Mouse (Mus musculus) left cerebral cortex, postnatal 14 days (tissue): ENCODE measurements around the gene Tmem258. TPM values are rescaled to one million over a fixed set of nuclear protein-coding genes. Genes with fewer than 3 reads are reported as not detected.
"Not testable (repeated sequence)": the region's sequence is repeated elsewhere in the genome, so short reads cannot be mapped to it uniquely, and the experiment has no call there.

Experiments
- DNase-seq, 2 experiments: peaks; one replicate each; pipeline ENCODE4 v3.0.0; 2021 to 2022; ENCODE audit warnings: low spot score in 2 of 2, mixed read lengths in 1 of 2
- intact Hi-C: fragments of 180-260 bp; cut with DNase I; formaldehyde crosslinking; loops from one replicate; pipeline ENCODE4 v1.15.1; 2025
- long read RNA-seq, 2 experiments: library from polyadenylated mRNA; stranded (forward); transcript quantifications; one replicate each; pipeline ENCODE4 v2.0.0; 2021
- total RNA-seq, 2 experiments: library from RNA; stranded (reverse); gene quantifications; 2 replicates each; pipeline ENCODE4 v1.2.3; 2021

Tmem258 gene
- total RNA-seq = 10 to 100 TPM; 84.1 to 88.2 TPM
- long read RNA-seq, experiment 1, transcript Tmem258-201 (4 exons, 606 nt) = major isoform, 90 of 97 reads
- long read RNA-seq, experiment 1, partial matches to known transcripts = 4 of 97 reads
- long read RNA-seq, experiment 1, other reads (novel, unspliced or antisense) = 2 of 97 reads
- long read RNA-seq, experiment 2, transcript Tmem258-201 (4 exons, 606 nt) = major isoform, 85 of 90 reads
- long read RNA-seq, experiment 2, partial matches to known transcripts = 2 of 90 reads
- long read RNA-seq, experiment 2, other reads (novel, unspliced or antisense) = 3 of 90 reads

- intact Hi-C loops = no loop called here
These were observed at the start of gene Tmem258, which contains the start of gene Fen1 for GRCm38 (mm10) chr19:10203848-10204615. Gene Tmem258, plus strand, starts transcription at chr19:10204014. Gene Fen1, minus strand, starts transcription at chr19:10204169.

DNA sequence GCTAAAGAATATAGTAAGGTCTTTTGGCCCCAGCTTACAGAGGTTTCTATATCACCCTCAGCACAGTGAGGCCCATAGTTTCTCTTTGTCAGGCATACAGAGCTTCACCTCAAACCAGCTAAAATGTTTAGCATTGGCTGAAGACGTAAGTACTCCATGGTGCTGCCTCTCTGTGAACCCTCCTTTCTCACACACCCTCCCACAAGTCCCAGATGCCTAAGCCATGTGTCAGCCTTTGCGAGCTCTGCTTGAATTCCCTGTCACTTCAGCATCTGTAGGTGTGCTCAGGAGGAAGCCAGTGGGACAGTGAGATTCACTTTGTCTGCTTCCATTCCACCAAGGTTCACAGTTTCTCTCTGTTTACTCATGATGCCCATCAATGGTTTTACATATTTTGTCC lies 46.1 kb upstream of the Tmem258 start:
- intact Hi-C loops = no loop called here
- DNase-seq = no peak

More at GRCm38 (mm10) chr19:10203848-10204615, at the start of gene Tmem258, which contains the start of gene Fen1:
- DNase-seq = peak; percentile 90 to 92

GRCm38 (mm10) chr19:10163896-10164295 lies 39.9 kb upstream of the Tmem258 start:
- intact Hi-C loops = no loop called here
- no peak for DNase-seq

GRCm38 (mm10) chr19:10165928-10166327 lies 37.9 kb upstream of the Tmem258 start:
- DNase-seq, intact Hi-C loops: not testable (repeated sequence)

GRCm38 (mm10) chr19:10167112-10167511 lies 36.7 kb upstream of the Tmem258 start:
- no peak for DNase-seq
- intact Hi-C loops = no loop called here

DNA sequence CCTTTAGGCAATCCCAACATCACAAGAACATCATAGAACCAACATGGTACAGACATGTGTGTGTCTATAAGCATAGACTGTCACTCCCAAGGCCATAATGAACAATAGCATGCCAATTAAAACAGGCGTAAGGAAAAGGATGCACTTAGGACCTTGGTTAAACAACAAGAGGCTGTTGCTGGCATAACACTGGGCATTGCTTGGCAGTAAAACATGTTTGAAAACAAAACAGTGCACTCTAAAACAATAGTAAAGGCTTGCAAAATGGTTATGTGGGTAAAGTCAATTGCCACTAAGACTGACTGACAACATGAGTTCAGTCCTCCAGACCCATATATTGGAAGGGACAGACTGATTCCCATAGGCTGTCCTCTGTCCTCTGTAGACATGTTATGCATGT lies 35.9 kb upstream of the Tmem258 start:
- no peak for DNase-seq
- intact Hi-C loops = no loop called here

GRCm38 (mm10) chr19:10168441-10168840 lies 35.4 kb upstream of the Tmem258 start:
- intact Hi-C loops = no loop called here

DNA sequence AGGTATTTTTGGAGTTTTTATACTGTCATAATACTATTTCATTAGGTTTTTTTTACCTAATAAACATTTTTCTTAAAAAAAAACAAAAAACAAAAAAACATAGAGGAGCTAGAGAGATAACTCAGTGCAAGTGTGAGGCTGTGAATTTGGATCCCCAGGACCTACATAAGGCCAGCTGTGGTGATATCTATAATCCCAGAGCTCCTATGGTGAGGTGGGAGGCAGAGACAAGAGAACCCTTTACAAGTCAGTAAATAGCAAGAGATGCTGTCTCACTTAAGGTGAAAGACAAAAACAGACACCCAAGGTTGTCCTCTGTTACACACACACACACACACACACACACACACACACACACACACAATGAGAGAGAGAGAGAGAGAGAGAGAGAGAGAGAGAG lies 34.6 kb upstream of the Tmem258 start:
- intact Hi-C loops = no loop called here
- no peak for DNase-seq

More at GRCm38 (mm10) chr19:10168441-10168840, 35.4 kb upstream of the Tmem258 start:
- DNase-seq = no peak

DNA sequence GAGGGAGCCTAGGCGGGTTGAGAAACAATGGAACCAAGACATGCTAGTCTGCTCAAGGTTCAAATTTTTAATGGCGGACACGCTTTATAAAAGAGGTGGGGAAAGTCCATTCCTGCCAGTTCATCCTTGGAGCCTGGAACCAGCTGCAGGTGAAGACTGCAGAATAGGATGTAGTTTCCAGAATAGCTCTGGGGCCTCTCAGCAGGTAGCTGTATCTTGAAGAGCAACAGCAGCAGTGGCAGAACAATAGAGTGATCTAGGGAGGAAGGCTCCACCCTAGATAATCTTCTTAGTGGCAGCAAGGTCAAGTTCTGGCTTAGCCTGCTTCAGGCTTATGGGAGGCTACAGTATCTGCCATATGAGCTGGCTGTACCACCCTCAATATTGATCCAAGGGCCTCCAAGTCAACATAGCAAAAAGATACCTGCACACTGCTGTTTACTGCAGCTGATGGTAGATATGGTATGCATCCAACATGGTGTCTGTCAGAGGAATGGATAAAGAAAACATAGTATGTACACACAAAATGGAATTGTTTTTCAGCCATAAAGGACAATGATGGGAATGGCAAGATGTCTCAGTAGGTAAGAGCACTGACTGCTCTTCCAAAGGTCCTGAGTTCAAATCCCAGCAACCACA lies 34.0 kb upstream of the Tmem258 start:
- intact Hi-C loops, DNase-seq: not testable (repeated sequence)

DNA sequence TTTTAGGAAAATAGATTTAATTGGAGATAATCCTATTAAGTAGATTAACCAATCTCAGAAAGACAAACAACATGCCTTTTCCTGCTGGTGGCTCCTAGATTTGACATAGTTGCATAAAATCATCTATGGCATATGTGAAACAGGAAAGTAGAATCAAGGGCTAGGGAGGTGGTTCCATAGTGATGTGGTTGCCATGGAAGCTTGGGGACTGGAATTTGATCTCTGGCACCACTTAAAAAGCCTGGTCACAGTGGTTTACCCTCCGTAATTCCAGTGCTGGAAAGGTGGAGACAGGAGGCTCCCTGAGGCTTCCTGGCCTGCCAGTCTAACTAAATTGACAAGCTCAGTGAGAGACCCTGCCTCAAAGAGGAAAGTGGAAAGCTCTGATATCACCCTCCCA lies 33.3 kb upstream of the Tmem258 start:
- intact Hi-C loops = no loop called here
- DNase-seq = no peak

DNA sequence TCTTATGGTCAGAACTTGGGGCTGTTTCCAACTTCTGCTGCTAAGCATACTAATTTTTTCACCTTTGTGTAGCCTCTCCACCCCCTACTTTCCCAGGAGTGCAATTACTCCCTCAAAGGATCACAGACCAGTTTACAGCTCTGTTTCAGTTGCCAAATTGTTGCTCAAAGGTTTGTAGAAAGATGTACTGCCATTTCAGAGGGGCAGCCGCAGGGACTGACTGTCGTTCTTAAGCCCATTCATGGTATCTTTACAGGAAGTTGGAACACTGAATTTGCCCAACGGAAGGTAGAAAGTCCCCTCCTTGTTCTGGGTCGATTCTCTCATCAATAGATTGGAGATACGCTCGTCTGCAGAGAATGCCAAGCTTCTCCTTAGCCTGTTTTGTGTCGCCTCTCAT lies 32.5 kb upstream of the Tmem258 start:
- no peak for DNase-seq
- intact Hi-C loops = no loop called here

- DNase-seq = no peak
- intact Hi-C loops = no loop called here
These were observed 32.0 kb upstream of the Tmem258 start for GRCm38 (mm10) chr19:10171846-10172245.

GRCm38 (mm10) chr19:10173116-10173718 lies 30.6 kb upstream of the Tmem258 start:
- intact Hi-C loops = no loop called here
- no peak for DNase-seq

DNA sequence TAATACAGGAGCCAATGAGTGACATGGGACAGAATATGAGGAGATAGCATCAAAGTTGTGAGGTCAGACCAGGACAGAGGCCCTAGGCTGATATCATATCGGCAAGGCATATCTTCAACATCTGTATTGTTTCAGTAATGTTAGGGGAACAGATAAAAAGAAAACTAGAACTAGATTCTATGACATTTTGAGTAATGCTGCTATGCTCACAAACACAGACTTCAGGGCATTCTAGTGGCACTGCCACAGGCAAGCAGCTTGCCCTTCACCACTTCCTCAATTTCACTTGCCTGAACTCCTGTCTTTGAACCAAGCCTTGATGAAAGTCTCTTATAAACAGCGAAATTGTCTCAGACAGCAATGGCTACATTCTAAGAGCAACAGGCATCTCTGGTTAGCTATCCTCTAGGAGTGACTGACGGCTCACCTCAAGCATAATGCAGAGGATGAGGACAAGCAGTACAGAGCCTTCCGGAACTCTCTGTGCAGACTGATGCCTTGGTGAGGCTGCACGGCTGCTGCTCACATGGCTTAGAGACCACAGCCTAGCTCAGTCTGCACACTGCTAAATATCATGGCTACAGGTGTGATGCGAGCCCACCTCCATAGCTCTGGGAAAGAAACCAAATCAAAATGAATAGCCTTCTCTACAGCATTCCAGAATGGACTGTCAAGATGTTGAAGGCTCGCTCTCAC lies 29.8 kb upstream of the Tmem258 start:
- intact Hi-C loops = no loop called here

DNA sequence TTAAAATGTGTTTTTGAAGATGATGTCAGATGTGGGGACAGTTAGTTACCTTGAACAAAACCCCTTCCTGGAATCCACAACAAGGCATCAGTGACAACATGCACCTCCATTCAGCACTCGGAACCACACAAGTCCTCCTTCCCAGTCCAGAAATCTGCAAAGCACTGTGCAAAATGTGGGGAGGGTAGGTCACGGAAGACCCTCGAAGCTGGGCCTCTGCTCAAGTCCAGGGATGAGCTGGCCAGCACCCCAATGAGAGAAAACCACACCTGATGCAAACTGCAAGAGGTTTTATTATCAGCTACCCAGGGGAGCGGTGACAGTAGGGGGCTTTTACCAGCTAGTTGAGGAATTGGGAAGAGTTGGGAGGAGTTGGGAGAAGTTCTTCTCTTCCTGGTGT lies 28.9 kb upstream of the Tmem258 start:
- no peak for DNase-seq
- intact Hi-C loops = no loop called here

More for the DNA sequence above, 29.8 kb upstream of the Tmem258 start:
- DNase-seq = no peak

DNA sequence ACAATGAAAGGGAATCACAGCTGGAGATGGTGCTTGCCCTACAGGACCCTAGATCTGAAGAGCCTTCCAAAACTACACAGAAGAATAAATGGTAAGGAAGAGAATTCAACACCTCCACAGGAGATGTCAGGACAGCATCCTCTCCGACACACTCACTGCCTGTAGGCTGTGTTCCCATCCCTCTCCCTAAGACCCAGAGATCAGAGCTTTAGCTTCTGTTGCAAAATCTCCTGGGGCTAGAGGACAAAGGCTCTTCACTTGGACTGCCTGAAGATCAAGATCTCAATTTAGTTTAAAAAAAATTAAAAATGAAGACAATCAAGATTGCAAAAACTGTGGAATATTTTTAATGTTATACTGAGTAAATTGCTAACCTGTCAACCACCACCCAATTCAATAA lies 27.3 kb upstream of the Tmem258 start:
- DNase-seq = no peak
- intact Hi-C loops = no loop called here

GRCm38 (mm10) chr19:10176941-10177372 lies 26.9 kb upstream of the Tmem258 start:
- DNase-seq = no peak
- intact Hi-C loops = no loop called here

DNA sequence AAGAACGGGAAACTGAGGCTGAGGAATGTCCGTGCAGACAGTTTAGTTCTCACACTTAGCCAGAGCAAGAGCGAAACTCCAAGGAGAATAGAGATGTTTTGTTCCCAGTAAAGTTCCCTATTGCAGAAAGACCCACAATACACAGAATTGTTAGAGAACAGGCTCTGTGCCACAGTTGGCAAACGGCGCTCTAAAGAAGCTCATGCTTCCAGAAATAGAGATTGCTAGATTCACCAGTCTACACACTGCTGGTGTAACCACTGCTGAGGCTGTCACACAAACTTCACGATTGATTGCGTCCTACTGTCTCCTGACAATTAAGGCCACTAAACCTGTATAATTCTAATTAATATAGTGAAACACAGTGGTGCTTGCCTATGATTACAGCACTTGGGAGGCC lies 22.6 kb upstream of the Tmem258 start:
- intact Hi-C loops = no loop called here
- DNase-seq = peak; percentile 57 to 67

- intact Hi-C loops = loop anchor here (1.0 kb wide), 1 partner anchor 81 kb away; the partner anchor contains the start of gene Fads2
- no peak for DNase-seq
These were observed 21.7 kb upstream of the Tmem258 start for GRCm38 (mm10) chr19:10182142-10182541.
